Mouse (Mus musculus) lung, postnatal 25 days (tissue): ENCODE results near the gene Pxn.
A peak's percentile ranks its signal among the peaks of the same experiment; 100 is the strongest.

ENCODE experiments used
- DNase-seq: peaks from one replicate; pipeline ENCODE4 v3.0.0; 2022; ENCODE audit warnings: low spot score

Gene Pxn

DNA sequence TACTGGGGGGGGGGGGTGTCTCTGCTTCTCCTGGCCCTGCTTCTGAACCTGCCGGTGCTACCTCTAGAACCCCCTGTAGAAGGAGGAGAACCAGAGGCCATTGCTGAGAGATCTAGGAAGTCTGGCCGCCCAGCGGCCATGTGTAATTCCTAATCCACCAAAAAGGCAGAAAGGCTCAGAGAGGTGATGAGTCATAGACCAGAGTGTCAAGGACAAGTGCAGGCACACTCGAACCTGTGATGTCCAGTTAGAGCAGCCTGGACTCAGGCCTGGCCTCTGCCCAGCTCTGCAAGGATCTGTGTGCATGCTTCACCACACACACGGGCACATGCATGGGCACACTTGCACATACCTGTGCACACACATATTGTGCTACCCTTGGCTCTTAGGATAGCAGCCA, 21.7 kb downstream of the Pxn start:
- no peak for DNase-seq

DNA sequence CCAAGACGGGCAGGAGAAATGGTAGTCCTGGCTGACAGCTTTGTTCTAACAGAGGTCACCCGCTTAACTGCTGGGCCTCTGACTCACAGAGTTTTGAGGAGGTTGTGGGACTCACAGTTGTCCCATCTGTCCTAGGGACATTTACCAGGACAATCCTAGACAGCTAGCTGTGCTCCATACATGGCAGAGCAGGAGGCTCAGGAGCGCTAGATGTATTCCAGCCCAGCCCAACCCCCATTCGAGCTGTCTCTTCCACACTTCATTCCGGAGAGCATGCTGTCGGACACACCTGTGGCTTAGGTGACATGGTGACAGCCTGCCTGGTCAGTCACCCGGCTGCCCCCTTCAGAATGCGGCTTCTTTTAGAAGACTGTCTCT, 22.9 kb downstream of the Pxn start:
- no peak for DNase-seq

DNA sequence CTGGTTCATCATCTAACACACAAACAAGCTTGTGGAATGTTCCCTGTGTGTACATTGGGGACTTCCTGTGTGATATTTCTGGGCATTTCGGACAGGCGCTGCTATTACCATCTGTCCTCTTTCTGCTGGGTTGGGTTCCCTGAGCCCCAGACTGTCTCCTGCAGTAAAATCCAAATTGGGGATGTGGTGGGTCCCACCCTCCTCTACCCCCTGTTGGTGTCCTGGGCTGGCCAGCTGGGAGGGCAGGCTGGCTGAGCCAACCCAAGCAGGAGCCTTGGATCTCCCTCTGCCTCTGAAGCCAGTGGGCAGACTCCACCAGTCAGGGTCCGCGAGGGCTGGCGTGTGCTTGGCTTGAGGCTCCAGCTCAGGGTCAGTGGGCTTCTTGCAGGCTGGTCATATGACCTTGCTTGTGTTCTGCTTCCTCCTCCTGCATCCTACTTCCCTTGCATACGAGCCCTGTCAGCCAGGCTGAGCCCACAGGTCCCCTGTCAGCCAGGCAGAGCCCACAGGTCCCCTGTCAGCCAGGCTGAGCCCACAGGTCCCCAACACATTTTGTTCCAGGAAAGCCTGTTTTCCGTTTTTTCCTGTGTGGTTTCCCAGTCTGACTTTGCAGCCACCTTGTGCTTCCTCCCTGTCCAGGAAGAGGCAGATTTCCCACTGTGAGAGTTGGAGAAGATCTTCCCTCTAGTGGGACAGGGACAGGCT, 23.4 kb downstream of the Pxn start:
- DNase-seq = no peak

DNA sequence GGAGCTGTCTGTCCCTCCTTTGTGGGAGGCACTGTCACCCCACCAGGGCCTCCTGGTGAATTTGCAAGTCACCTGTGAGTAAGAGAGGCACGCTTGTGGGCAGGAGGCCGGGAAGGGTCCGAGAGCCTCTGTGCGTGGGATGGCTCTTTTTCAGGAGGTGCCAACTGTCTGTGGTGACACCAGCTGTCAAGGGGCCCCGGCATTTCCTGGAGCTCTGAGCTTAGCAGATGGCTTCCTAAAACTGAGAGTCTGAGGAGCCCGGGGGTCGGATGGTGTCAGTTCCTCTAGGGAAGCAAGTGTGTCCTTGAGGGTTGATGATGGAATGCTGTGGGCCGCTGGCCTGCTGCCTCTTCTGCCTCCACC, 24.0 kb downstream of the Pxn start:
- DNase-seq = no peak

DNA sequence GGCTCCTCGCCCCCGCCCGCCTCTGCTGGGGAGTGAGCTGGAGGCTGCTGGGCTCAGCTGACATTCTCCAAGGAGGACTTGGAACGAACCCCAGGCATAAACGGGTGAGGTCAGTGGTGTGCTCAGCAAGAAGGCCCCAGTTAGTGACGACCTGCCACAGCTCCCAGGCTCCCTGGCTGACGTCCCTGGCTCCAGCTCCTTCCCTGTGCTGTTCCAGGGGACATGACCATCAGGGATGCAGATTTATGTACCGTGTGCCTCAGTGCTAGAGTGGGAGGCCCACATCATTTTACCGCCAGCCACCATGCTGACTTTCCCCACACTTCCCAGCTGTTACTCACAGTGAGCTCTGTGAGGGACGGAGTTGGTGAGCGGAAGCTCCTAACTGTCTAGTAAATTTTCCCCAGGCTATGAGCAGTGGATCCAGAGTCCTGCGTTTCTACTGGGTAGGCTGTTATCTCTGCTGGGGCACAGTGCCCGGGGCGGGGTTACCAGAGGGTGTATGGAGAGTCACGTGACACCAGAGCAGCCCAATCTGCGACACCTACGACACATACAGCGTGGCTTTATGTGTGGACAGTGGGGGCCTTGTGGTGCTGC, 25.3 kb downstream of the Pxn start:
- peak; percentile 82 for DNase-seq

DNA sequence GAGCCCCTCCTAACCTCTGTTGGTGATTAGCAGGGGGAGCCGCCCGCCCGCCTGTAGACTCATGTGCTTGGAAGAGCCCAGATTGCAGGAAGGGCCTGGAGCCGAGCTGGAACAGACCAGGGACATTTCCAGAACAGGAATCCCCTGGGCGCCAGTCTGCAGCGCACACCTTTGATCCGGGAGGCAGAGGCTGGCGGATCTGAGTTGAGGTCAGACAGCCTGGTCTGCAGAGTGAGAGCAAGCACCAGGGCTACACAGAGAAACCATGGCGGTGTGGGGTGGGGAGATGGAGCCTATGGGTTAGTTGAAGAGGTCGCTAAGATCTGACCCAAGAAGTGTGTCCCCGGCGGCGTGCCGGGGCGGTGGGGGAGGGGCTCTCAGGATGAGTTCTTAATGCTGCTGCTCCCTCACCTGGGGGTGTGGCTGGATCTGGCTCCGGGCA, 27.8 kb downstream of the Pxn start:
- no peak for DNase-seq

DNA sequence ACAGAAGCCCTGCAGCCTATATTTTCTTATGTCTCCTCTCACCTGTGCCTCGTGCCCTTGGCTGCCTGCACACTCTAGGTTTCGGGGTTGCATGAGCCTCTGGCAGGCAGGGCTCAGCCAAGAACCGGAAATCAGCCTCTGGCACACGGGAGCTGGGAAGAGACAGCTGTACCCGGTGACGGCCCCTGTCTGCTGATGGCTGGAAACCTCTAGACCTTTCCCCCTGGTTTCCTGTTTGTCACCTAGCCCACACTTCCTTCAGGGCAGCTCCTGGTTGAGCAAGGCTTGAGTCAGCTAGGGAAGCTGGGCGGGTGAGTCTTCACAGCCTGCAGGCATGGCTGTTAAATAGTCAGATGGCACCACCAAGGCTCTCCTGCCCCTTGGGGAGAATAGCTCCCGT, 28.4 kb downstream of the Pxn start:
- DNase-seq = peak; percentile 55

DNA sequence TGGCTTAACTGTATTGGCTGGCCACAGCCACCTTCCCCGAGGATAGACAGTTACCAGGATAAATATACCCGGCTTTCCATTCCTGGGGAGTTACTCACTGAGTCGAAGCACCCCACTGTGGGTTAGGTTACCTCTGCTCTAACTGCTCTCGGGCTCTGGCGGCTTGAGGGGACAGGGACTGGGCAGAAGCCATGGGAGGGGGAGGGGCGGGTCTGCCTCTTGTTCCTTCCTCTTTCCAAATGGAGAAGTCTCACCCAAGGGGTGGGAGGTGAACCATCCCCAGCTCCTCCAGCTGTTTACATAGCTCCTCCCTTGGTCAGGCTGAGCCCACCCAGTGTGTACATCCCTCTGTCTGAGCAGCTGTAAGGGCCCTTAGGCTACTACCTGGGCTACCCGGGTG, 29.2 kb downstream of the Pxn start:
- DNase-seq = peak; percentile 56

DNA sequence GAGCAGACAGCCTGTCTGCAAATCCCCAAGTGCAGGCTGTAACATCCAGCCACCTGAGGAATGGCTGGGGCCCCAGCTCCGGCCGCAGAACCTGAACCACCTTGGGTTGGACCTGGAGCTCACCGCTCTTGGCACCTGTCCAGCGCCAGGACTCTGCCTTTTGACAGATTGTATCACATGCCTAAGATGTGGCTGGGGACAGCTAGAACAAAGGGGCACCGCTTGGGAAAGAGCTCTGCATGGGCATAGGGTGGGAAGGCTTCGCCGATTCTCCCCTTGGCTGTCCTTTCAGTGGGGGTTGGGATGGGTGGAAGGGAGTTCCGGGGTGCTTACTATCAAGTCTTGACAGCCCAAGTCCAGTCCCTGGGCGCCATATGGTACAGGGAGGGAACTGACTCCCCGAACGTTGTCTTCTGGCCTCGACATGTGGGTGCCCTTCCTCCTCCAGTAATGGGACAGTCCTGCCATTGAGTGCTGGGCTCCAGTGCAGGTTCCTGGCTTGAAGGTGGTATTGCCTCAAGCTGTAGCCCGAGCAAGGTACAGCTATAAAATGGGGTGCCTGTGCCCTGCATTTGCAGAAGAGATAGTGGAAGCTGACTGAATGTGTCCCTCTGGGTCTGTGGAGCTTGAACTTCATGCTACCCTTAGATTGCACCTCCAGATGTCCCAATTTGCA, 31.7 kb downstream of the Pxn start:
- DNase-seq = no peak

DNA sequence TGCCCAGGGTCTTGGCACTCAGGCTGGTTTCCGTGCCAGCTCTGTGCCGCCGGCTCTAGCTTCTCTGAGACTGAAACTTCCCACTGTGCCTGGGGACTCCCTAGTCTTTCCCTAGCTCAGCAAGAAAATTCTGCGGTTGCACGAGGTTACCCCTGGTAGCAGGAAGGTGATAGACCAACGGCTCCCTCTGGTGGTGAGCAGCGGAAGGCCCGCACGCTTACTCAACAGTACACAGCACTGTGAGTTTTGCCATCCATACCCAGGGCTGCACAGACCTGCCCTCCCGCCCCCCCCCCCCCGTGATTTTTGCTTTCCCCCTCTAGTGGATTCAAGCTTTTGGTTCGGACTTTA, 32.2 kb downstream of the Pxn start:
- peak; percentile 93 for DNase-seq

DNA sequence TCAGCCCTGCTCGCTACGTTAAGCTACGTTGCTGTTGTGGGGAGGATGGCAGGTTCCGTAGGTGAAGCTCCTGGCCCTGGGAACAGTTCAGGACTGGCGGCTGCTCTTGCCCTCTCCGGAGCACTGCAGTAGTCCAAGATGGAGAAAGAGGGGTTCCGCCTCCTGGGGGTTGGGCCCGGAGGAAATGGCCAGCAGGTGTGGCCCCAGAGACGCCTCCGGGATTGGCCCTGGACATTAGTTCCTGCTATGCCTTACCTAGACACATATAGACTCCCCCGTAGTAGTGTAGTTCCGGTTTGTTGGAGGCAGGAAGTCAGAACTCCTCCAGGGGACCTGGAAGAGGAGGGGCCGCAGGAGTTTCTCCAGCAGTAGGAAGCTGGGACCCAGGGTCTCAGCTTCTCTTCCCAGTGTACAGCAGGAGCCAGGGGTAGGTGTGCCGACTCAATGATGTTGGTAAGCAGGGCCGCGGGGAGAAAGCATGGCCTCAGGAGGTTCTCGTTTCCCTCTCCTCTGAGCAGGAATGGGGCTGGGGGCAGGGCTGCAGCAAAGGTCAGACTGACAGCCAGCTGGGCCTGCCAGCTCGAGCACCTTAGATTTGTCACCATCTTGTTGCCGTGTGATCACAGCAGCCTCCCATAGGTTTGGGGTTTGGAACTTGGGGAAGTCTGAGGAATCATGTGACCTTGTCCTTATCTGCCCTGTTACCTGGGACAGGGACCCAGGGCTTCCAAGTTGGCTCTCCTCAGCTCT, 36.3 kb downstream of the Pxn start:
- DNase-seq = peak; percentile 71

DNA sequence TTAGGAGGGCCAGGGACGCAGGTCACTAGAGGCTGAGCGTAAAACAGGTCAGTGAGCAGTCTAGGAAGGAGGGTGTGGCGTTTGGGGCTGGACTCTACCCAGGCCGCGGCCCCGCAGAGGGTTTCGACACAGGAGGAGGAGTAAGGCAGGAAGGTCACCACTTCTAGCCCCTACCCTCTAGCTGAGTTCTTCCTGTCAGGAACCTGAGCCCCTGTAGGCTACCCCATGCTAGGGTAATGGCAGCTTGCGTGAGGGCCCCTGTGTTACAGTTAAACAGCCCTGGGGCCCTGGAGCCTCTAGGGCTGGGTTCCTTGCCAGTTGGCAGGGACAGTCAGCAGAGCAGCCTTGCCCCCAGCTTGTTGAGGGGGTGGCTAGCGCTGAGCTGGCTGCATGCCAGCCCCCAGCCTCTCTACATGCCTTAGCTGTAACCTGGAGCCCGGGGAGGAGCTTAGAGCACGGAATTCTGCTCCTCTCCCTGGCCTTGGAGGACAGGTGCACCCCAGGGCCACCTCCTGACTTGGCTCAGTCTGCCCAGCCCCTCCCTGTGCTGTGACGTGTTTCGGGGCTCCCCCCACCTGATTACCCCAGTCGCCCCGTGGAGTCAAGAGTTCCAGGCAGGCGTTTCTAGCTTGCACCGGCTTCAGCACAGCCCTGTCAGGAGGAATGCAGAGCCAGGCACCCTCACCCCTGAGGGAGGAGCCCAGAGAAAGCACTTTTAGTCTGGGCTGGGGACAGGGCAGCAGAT, 37.2 kb downstream of the Pxn start:
- DNase-seq = peak; percentile 83

DNA sequence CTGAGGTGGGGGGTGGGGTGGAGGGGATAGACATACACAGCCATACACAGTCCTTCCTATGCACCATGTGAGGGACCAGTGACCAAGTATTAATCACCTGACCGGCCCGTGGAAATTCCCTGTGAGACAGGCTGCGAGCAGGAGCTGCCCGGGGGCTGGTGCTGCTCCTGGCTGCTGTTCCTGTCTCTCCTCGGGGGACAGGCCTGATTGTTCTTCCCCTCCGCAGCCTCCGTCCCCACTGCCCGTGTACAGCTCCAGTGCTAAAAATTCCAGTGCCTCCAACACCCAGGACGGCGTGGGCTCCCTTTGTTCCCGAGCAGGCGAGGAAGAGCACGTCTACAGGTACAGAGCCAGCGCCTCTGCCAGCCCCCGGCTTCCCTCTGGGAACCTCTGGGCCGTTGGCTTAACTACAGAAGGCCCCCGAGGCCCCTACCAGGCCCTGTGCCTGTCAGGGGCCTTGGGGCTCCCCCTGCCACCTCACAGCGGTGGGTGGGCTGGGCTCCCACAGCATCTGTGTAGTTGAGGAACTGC, 38.2 kb downstream of the Pxn start:
- DNase-seq = no peak

DNA sequence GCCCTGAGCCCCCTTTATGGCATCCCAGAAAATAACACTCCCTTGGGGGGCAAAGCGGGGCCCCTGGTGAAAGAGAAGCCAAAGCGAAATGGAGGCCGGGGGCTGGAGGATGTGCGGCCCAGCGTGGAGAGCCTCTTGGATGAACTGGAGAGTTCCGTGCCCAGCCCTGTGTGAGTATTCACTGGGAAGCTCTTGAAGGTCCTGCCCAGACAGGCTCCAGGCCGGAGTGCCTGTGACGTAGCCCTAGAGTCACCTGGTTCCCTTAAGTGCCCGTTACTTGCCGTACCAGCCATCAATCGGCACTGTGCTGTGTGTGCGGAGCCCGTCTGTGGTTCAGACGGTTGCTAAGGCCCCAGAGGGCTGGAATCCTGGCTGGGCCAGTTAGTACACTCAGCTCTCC, 39.2 kb downstream of the Pxn start:
- peak; percentile 90 for DNase-seq

DNA sequence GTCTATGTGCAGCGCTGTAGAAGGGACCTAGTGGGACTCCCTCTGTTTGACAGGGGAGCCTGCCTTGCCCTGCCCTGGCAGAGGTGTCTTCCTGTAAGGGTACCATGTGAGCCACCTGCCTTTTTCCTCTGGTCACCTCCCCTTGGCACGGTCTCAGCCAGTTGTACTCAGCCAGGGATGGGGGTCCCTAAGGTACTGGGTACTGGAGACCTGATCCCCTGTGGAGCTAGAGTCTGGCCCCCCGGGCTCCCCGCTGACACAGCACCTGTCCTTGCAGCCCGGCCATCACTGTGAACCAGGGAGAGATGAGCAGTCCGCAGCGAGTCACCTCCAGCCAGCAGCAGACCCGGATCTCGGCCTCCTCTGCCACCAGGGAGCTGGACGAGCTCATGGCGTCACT, 40.1 kb downstream of the Pxn start:
- DNase-seq = no peak

DNA sequence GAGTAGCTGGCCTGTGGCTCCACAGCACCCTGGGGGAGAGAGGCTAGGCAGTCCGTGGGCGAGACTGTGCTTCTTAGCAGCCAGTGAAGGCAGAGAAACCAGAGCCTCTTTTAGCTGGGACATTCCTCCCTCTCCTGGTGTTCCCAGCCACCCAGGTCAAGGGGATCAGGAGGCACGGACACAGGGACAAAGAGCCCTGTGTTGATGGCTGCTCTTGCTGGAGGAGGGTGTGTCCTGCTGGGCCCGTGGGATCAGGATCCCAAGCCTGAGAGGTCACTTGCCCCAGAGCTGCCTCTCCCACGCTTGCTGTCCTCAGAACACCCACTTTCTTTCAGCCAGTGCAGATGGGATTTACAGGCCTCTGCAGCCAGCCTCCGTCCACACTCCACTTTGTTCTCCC, 40.5 kb downstream of the Pxn start:
- DNase-seq = no peak

DNA sequence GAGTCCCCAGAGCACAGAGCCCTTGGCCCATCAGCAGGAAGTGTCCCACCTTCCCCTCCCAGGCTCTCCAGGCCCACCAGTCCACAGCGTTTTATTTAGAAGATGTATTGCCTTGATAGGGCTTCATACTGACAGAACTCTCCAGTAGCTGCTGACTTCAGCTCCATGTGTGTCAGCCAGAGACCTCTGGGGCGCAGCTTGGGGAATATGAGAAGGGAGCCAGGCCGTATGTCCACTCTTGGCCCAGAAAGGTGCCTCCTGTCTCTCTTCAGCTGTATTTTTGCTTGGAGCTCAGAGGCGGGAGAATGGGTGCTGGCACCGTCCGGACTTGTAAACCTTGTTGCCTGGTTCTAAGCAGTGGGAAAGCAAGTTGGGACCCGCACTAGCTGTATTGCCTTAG, 40.9 kb downstream of the Pxn start:
- DNase-seq = no peak

DNA sequence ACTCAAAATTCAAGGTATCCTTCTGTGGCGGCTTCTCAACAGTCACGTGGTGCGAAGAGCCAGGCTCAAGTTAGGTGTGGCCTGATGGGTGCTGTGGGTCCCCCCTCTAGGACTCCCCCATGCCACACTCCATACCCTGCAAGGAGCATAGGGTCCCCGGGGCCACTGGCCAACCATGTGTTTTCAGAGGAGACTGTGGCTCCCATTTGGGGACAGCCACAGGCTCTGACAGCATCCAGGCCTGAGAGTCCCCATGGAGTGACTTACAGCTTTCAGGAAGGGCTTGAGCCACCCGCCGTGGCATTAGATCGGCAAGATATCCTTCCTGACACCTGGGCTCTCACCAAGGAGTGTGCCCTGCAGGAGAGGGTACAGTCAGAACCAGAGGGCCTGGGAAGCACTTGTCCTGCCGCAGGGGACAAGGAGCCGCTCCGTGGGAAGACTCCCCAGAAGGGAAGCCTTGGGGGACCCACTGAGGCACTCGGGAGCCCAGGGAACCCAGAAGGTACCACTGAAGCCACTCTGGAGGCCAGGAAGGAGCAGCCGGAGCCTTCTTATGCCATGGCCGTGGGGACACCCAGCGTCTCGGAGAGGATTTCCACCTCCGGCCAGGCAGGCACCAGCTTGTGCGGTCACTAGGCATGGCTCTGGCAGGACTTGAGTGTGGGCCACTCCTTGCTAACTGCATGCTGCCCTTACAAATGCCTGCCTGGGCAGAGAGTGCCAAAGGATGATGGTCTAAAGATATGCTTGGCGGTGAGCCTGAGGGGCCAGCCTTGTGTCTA, 42.2 kb downstream of the Pxn start:
- DNase-seq = no peak

DNA sequence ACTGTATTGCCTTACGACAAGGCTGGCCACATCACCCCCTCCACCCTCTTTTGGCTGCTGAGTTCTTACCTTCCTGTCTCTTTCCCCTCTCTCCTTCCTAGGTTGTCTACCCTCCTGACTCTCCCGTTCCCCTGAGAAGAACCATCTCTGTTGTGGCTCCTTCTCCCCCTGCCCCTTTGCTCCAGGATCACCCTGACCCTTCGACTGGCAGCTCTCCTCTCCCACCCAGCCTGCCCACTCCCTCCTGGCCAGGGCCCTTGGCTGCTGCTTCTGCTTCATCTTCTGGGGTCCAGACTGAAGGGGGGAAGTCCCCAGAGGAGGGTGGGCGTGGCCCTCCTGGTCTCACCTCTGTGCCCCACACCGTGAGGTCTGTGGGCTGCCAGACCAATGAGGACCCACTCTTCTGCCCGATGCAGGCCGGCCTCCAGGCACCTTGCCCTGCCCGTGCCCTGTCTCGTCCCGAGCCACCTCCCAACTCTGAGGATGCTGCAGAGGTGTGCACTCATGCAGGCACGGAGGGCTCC, 44.1 kb downstream of the Pxn start:
- no peak for DNase-seq

DNA sequence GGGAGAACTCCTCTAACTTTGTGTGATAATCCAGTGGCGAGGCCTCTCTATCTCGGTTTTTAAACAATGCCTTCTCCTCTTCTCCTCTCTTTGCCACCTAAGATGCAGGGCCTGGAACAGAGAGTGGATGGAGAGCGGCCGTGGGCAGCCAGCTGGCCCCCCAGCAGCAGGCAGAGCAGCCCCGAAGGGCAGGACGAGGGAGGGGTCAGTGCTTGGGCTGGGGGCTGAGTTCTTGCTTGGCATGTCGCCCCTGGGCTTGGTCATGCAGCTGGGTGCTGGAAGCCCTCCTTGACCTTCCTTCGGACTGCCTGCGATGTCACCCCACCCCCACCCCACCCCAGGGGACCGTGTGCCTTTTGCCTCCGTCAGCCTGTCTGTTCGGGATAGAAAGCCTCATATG, 44.9 kb downstream of the Pxn start:
- no peak for DNase-seq

DNA sequence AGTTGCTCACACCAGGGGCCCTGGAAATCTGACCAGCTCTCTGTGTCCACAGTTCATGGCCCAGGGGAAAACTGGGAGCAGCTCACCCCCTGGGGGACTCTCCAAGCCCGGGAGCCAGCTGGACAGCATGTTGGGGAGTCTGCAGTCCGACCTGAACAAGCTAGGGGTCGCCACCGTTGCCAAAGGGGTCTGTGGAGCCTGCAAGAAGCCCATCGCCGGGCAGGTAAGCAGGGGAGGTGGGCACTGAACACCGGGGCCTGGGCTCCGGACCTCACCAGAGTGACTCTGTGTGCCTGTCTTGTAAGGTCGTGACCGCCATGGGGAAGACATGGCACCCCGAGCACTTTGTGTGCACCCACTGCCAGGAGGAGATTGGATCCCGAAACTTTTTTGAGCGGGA, 45.3 kb downstream of the Pxn start:
- DNase-seq = no peak
